Mouse (Mus musculus) layer of hippocampus, postnatal 25 days (tissue): Measurements from ENCODE around the gene Opa1. TPM values are rescaled to one million over a fixed set of nuclear protein-coding genes. Genes with fewer than 3 reads are reported as not detected.

Experiments
- DNase-seq, 2 experiments: peaks; one replicate each; pipeline ENCODE4 v3.0.0; 2022; ENCODE audit warnings: mixed read lengths in 2 of 2, low spot score in 1 of 2; ENCODE audit errors: extremely low spot score in 1 of 2
- total RNA-seq, 2 experiments: library from RNA; stranded (reverse); gene quantifications; 2 replicates each; pipeline ENCODE4 v1.2.3; 2021

Gene Opa1
- total RNA-seq, 2 experiments from 2014 or later: 102 to 107 TPM

DNA sequence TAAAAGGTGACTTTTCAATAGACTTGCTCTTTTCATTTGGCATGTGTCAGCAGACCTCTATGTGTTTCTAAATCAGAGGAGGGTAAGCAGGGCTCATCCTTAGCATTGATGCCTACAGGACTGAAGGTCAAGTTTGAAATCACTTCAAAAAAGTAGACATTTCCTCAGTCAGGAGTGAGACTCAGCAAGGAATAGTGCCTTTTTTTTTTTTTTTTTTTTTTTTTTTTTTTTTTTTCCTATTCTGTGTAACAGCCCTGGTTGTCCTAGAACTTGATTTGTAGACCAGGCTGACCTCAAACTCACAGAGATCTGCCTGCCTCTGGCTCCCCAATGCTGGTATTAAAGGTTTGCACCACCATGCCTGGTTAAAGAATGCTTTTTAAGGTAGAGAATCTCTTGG lies 67.1 kb downstream of the Opa1 start:
- DNase-seq: no peak

DNA sequence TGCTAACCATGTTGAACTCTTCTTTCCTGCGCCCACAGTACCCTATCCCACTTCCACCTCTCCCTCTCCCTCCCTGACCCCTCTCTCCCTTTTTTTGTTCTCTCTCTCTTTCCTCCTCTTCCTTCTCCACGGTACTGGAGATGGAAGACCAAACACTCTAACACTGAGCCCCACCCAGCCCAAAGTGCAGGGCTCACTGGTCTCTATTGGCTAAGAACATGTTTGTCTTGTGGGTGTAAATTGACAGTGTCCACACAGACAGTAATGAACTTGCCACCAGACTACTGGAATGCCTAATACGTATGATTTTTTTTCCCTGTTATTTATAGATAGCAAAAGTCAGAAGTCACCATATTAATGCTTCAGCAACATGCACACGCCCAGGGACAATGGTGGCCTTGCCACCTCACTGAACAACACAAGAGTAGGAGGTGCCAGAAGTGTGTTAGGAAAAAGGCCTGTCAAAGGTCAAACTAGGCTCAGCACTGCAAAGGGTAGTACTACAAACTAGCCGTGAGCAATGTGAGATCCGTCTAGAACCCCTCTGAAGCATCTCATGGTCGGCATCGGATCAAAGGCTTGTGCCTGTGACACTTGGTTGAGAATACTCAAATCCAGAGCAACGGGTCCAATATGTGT lies 77.2 kb downstream of the Opa1 start:
- DNase-seq: no peak

DNA sequence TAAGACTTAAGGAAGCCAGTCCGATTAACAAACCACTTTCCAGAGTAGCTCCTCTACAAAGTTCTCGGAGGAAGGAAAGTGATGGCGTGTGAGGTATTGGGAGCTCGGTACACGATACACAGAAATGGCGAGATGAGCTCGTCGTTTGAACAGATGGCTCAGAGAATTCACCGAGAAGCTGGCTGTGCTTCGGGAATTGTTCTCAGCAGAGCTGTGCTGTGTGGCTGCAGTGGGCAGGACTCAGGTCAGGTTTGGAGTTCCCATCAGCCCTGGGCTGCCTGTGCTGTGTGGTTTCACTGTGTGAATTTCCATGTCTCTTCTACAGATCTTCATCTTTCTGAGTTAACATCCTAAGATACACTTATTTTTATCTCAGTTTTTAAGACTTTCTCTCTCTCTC lies 77.8 kb downstream of the Opa1 start:
- no peak for DNase-seq

DNA sequence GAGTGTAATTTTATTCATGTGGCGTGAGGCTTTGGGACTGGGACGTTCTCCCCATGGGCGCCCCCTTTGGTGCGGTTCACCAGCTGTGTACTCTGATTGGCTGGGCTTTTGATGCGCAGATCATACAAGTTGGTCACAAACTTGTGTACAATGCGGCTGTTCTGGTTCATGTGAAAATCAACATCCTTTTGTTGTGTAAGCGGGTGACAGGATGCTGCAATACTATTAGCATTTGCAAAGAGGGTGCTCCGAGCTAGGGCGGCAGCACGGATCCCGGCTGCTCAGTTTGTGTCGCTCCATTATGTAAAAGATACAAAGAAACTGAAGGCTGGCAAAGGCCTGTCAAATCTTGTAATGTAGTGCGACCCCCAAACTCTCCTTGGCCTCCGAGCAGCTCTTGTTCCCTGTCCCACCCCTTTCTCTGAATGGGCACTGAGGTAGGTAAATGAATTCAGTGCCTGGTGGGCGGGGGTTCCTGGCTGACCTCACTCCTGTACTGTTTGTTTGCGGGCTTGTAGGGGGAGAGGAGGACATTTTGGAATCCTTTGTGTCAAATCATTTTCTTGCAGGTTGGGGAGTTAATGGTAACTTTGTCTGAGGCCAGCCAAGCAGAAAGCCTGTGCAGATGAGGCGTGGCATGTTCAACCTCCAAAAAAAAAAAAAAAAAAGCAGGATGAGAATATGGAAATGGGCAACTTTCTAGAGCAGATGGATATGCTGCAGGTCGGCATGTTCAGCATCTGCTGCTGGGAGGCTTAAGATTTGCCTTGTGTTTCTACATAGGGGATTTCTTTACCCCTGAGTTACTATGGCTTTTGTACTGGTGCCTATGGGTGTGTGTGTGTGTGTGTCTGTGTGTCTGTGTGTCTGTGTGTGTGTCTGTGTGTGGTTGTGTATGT lies 78.8 kb downstream of the Opa1 start:
- DNase-seq: peak; percentile 23 to 37

DNA sequence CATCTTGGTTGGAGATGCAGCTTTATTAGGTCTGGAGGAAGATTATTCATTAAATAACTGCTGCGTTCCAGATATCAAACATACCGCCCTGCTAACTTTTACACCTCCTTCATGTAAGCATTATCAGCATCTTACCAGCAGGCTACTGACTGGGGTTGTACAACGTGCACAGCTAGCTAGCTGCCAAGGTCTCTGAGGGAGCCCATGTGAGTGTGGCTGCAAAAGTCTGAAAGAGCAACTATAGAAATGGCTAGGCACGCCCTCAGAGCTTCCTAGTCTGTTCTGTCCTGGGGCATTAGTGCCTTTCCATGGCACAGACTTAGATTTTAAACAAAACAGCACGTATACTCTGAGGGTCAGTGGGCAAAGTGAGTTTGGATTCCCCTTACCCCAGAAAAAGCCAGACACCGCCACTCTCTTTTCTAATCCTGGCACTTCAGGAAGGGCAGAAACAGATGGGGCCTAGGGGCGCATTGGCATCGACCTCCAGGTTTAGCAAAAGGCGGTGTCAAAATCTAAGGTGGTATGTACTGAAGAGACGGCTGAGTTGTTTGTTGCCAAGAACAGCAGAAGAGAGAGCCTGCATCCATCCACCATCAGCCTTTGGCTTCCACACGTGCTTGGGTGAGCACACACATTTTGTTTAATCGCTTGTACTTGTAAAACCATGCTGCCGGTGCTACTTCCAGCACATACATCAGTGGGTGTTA lies 80.1 kb downstream of the Opa1 start:
- DNase-seq: no peak

DNA sequence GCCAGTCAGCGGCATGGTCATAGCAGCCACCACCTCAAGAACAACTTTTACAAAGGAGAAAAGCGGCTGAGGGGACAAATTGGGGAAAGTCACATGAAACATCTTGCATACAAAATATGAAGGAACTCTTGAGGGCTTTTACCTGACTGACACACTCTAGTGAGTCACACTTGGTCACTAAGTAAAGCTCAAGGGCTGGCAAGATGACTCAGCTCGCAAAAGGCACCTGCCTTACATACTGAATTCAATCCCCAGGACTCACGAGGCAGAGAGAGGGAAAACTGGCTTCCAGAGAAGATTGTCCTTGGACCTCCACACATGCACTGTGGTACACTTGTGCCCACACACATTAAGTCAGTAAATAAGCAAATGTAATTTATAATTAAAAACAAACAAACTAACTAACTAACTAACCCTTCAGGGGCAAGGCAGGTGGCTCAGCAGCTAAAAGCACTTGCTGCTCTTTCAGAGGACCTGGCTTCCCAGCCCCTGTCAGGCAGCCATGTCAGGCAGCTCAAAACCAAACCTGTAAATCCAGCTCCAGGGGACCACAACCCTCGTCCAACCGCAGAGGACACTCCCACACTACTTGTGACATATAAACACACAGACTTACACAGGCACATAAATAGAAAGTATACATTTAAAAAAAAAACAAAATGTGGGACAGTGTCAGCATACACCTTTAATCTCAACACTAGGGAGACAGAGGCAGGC lies 84.1 kb downstream of the Opa1 start:
- DNase-seq: no peak

DNA sequence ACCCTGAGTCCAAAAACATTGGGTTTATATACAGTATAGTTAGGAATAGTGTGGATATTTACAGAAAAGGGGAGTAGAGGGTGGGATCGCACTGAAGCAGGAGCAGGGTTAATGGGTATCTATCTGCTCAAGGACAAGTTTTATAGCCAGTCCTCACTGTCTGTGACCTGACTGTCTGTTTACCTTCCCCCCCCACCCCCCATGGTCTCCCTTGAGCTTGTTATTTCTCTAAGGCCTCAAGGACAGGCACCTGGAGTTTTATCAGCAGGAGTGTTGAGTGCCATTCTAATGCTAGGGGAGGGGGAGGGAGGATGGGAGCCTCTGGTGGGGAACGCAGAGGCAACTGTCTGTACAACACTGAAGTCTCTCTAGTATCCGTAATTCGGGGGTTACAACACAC lies 85.3 kb downstream of the Opa1 start:
- DNase-seq: no peak

DNA sequence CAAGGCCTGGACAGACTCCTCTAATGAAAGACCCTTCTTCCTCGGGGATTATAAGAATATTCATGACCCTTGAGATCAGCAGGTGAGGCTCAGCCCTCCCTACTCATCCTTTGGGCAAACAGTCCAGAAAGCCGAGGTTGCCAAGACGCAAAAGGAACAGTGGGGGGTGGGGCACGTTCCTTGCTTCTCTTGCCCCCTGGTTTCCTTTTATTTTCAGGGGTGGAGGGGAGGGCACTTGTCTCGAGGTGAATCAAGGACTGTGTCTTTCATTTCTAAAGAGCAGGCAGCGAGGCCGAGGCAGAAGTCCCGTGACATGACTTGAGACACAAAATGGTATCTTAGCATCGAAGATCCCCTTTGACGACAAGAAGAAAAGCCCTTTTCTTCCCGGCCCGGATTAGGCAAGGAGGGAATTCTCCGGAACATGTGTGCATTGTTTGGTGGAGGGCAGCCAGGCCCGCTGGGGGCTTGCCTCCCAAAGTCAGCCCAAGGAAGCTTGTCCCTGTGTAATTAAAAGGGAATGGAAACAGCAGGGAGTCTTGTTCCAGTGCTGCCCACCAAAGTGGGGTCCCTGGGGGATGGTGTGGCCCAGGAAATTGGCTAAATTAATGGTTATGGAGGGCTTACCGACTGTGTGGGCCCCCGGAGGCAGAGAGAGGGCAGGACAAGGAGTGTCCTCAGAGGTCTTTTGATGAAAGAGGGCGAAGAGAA lies 88.0 kb downstream of the Opa1 start:
- no peak for DNase-seq

DNA sequence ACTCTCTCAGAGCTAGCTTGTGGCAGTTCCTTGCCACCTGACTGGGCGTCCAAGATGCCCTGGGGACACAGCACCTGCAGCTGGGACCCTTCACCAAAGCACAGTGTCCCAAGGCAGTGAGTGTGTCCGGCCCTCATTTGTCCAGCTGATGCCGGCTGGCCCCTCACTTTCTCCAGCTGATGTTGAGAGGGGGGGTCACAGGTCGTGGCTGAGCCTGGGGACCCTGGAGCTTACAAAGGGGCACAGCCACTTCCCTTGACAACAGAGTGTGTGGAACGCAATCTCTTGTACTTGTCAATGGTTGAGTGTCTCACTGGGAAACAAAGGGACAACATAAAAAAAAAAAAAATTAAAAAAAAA lies 88.5 kb downstream of the Opa1 start:
- no peak for DNase-seq

DNA sequence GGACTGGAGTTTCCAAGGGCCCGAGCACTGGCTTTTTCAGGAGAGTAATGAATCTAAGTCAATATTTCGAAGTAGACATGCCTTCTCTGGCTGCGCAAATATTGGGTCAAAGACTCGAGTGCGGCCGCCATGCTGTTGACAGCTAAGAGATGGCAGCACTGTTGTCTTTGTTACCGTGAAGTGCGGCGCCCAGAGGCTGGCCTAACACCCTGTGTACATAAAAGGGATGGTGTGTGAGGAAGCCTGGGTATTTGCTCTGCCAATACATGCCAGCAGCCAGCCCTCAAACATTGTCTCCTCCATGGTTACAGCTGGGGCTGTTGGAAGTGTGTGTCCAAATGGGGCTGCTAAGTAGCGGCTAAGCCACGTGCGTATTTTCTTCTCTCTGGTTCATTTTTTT lies 89.3 kb downstream of the Opa1 start:
- no peak for DNase-seq

DNA sequence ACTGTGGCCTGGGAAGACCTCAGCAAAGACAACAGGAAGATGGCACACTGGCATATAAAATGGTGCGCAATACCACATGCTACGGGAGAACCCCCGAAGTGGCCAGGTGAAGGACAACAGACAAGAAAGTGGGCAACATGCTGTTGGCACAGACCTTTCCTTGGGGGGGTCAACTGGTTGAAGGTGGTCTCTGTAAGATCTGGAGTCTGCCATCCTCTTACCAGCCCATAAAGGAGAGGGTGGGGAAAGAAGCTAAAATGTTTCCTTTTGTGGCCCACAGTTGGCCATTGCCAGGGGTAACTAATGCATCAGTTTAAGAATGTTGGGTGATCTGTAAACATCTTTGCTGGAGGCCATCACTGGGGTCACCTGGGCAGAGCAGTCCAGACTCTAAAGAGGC lies 91.7 kb downstream of the Opa1 start:
- no peak for DNase-seq

DNA sequence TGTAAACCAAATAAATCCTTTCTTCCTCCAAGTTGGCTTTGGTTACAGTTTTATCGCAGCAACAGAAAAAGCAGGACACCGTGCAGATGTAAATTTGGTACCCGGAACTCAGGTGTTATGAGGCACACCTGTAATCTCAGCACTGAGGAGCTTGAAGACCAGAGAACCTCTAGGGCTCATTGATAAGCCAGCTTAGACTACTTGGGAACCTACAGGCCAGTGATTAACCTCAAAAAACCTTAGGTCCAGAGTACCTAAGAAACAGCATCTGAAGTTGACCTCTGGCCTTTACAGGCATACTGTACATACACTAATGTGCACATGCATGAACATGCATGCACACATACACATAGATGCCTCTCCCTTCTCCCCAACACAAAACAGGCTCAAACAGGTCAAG lies 94.1 kb downstream of the Opa1 start:
- no peak for DNase-seq

DNA sequence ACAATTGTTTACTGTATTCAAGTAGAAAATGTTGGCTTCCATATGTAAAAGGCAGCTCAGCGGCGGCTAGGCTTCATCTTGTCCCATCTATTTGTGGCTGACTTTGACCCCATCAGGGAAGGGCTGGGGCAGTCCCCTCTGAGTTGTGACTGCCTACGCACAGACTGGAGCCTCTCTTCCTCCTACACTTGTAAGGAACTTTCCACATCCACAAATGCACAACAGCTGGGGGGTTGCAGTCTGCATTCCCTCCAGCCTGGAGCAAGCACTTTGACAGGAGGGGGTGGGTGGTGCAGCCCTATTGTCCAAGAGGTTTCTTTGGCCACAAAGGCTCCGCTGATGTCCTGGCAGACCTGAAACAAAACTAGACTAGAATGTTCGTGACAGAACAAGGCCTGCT lies 100.5 kb downstream of the Opa1 start:
- DNase-seq: no peak

DNA sequence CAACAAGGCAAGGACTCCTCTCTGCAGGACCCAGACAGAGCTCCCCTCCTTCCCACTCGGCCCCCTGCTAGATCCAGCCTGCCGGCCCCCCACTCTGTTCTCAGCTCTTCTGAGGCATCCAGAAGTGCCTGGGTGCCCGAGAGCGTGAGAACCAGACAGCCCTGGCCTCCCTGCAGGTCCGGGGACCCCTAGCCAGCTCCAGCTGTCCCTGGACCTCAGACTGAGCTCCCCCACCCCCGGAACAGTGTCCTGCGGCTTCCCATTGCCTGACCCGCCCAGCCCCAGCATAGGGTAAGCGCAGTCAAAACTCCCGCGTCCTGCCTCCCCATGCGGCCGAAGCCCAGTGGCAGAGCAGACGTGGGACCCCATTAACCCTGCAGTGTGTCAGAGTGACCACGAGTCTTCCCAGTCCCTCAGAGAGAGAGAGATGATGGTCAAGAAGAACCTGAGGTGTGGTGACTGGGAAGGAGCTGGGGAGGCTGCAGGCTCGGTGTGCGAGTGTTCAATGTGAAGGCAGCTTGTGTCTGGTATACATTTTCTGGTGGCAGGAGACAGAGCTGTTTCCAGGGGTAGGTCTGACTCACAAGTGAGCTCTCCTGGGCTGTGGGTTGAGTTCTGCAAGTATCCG lies 101.5 kb downstream of the Opa1 start:
- DNase-seq: no peak

DNA sequence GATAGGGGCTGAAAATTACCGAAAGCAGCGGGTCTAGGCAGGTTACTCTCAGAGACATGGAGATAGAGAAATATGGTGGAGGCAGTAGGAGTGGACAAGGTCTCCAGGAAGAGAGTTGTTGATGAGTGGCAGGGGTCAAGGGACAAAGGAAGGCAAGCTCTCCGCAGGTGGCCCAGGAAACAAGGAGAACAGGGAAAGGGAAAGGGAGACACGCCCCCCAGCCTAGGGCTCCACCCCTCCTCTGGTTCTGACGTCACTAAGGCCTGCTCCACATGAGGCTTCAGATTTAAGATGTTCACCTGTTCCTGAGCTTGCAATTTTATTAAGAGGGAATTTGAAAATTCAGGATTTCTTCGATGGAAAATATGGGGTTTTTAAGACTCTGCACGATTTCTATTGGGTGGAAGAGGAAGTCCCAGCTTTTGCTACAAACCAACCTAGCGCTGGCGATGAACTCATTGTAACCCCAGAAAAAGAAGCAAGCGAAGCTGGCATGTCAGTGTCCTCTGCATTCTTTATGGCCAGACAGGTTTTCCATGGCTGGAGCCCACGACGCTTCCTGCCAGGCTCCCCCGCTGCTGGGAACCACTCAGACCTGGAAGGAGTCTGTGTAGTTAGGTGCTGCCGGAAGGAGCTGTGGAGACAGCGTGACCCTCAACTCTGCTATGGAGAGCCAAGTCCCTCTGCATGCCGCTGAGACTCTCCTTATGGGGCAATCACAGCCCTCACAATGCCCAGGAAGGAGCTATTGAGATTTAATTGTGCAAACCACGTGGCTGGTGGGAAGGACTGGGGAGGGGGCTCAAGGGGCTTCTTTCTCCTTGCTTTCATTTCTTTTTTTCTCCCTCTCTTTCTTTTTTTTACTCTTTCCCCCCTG lies 103.7 kb downstream of the Opa1 start:
- DNase-seq: no peak

DNA sequence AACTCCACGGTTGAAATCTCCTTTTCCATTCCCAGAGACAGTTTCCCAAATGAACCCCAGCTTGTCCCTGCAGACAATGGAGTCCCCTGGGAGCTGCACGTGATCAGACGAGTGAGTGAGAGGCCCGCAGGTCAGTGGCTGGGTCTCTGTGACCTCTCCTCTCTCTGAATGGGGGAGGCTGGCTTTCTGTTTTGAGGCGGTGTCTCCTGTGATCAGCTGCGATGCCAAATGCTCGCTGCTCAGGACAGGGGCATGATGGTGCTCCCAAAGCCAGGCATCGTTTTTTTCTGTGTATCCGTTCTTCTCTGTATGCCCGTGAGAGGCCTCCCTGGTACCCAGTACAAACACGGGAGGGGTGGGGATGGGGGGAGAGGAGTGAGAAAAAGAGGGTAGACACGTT lies 104.4 kb downstream of the Opa1 start:
- DNase-seq: no peak

DNA sequence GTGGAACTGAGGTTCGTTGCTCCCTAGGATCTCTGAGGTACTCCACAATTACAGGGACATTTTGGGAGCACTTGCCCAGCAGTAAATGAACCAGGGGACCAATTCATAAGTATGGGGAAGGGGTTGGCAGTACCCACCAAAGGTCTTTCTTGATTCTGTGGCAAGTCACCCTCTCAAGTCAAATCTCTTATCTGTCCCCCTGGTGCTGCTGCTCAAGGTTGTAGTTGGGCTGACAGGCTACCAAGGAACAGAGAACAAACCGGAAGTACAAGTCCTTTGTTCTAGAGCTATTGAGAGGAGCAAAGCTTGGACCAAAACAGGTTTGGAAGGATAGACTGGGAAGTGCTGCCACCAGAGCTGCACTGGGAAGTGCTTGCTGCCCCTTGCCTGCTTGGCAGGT lies 105.0 kb downstream of the Opa1 start:
- DNase-seq: no peak

DNA sequence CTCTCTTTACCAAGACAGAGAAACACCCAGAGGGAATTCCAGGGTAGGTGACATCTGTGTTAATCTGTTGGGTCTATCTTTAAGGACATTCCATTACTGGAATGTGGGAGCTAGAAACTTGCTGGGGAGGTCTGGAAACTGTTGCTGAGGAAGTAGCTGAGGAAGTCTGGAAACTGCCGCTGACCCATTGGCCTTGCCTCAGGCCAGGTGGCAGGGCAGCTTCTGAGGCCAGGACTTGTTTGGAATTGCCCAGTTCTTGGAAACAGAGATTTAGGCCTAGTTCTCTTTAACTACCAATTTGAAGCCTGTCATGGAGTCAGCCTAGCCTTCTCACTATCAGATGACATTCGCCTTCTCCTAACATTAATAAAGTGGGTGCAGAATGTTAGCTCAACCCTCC lies 105.5 kb downstream of the Opa1 start:
- no peak for DNase-seq

DNA sequence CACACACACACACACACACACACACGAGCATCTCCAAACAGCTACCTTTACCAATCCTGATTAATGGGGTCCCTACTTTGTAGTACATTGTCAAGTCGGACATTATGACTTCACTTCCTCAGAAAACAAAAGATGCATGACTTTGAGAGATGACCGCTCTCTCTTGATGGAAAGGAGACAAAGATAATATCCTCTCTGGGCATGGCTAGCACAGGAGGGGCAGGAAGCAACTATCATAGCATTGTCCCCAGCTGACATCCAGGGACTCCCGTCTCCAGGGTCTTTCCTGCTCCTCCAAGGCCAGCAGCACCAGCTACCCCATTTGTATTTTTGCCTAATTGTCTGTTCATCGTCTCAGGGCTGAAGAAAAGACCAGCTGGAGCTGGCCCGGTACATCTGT lies 107.0 kb downstream of the Opa1 start:
- no peak for DNase-seq
